Mouse (Mus musculus) C2C12 (cell line): Measurements from ENCODE around the gene Myo9b. TPM values are rescaled to one million over a fixed set of nuclear protein-coding genes. Genes with fewer than 3 reads are reported as not detected.
"Not testable (repeated sequence)": the region's sequence is repeated elsewhere in the genome, so short reads cannot be mapped to it uniquely, and the experiment has no call there.

Experiments
- H3K27me3 ChIP-seq: one replicate; pipeline ENCODE4 v1.6.1; 2011; ENCODE audit not compliant: control insufficient read depth, insufficient read depth, insufficient read length
- H3K36me3 ChIP-seq: one replicate; pipeline ENCODE4 v1.6.1; 2011; ENCODE audit not compliant: control insufficient read depth, insufficient read depth
- H3K4me3 ChIP-seq: one replicate; pipeline ENCODE4 v1.5.1; 2011; ENCODE audit warnings: mild to moderate bottlenecking, control low read depth; ENCODE audit not compliant: poor library complexity, insufficient read depth, severe bottlenecking
- H3K79me2 ChIP-seq: one replicate; pipeline ENCODE4 v1.6.1; 2011; ENCODE audit not compliant: control insufficient read depth, insufficient read depth
- H3K79me3 ChIP-seq: one replicate; pipeline ENCODE4 v1.6.1; 2011; ENCODE audit warnings: low read depth, control low read depth
- H3ac ChIP-seq: one replicate; pipeline ENCODE3; 2011; ENCODE audit warnings: low read depth; ENCODE audit not compliant: control insufficient read depth, insufficient read length
- CEBPB ChIP-seq: IDR thresholded peaks from one replicate; pipeline ENCODE4 v1.6.1; 2011; ENCODE audit warnings: low read depth, mild to moderate bottlenecking, control low read depth, moderate library complexity
- CTCF ChIP-seq: IDR thresholded peaks from one replicate; pipeline ENCODE4 v1.5.1; 2011; ENCODE audit not compliant: control insufficient read depth, insufficient read depth, insufficient read length
- FOSL1 ChIP-seq: IDR thresholded peaks from one replicate; pipeline ENCODE4 v1.8.0; 2011; ENCODE audit warnings: mild to moderate bottlenecking, low read length; ENCODE audit not compliant: poor library complexity, insufficient read depth, severe bottlenecking
- MAX ChIP-seq: IDR thresholded peaks from one replicate; pipeline ENCODE4 v1.6.1; 2011; ENCODE audit warnings: mild to moderate bottlenecking, control low read depth
- MYOD1 ChIP-seq: IDR thresholded peaks from one replicate; pipeline ENCODE4 v1.6.1; 2011; ENCODE audit warnings: low read depth; ENCODE audit not compliant: control insufficient read depth, insufficient read length
- MYOG ChIP-seq: IDR thresholded peaks from one replicate; pipeline ENCODE4 v1.6.1; 2011; ENCODE audit not compliant: control insufficient read depth, insufficient read length; ENCODE audit errors: extremely low read depth
- USF1 ChIP-seq: IDR thresholded peaks from one replicate; pipeline ENCODE4 v1.6.1; 2011; ENCODE audit warnings: low read depth, mild to moderate bottlenecking, control low read depth, moderate library complexity
- polyA plus RNA-seq: library from polyadenylated mRNA; unstranded; fragments of >200 nt; fragmentation: generic; extraction: Trizol; gene quantifications from one replicate; pipeline ENCODE4 v1.2.1, GENCODE M21; 2012; ENCODE audit warnings: missing spikeins

The Myo9b gene
- polyA plus RNA-seq, 1 experiment = 53.6 TPM

DNA sequence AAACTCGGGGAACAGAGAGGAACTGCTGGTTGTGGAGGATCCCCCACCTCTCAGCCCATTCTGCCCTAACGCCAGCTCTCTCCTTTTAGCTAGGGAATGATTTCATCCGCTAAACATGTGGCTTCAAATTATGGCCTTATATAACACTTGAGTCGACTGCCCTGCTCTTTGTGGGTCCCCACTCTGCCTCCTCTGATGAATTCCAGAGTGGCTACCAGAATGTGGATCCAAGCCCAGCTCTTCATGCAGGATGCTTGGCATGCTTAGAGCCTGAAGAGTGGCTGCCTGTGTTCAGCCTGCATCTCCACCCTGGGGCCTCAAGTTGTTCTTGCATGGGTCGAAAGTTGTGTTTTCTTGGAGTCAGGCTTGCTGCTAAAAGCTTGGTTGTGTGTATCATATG, 10.1 kb downstream of the Myo9b start:
- Histone ChIP-seq H3K79me3 (peaks cover 72% of the 10 kb centered on the region), H3ac (no peak overlapping the region), H3K79me2 (peaks cover 97% of the 10 kb centered on the region), H3K4me3 (no peak overlapping the region), H3K27me3 (no peaks in the 10 kb centered on the region), H3K36me3 (peaks cover 6% of the 10 kb centered on the region)
- no peak for TF ChIP-seq USF1
- TF ChIP-seq MYOD1 = no peak
- TF ChIP-seq MYOG = no peak
- TF ChIP-seq CTCF = no peak
- no peak for TF ChIP-seq FOSL1
- no peak for TF ChIP-seq CEBPB
- TF ChIP-seq MAX = no peak

- peaks cover 78% of the 10 kb centered on the region for H3K79me3 ChIP-seq
- H3K79me2 ChIP-seq = peaks cover 99% of the 10 kb centered on the region
- H3K4me3 ChIP-seq, H3K27me3 ChIP-seq, H3ac ChIP-seq: not testable (repeated sequence)
- H3K36me3 ChIP-seq = peaks cover 20% of the 10 kb centered on the region
Observed at GRCm38 (mm10) chr8:71286223-71286622, 13.7 kb downstream of the Myo9b start.

- Histone ChIP-seq H3K79me3 (peaks cover 60% of the 10 kb centered on the region), H3K27me3 (no peaks in the 10 kb centered on the region), H3K36me3 (peaks cover 25% of the 10 kb centered on the region), H3ac (no peak overlapping the region), H3K4me3 (no peak overlapping the region), H3K79me2 (peaks cover 85% of the 10 kb centered on the region)
- TF ChIP-seq CEBPB = no peak
Observed at GRCm38 (mm10) chr8:71288441-71288949, 16.0 kb downstream of the Myo9b start.

GRCm38 (mm10) chr8:71289098-71289497, 16.6 kb downstream of the Myo9b start:
- Histone ChIP-seq H3K79me3 (peaks cover 54% of the 10 kb centered on the region), H3K79me2 (peaks cover 79% of the 10 kb centered on the region), H3K27me3 (no peaks in the 10 kb centered on the region), H3K4me3 (no peak overlapping the region), H3ac (no peak overlapping the region), H3K36me3 (peaks cover 25% of the 10 kb centered on the region)
- TF ChIP-seq CTCF = no peak

DNA sequence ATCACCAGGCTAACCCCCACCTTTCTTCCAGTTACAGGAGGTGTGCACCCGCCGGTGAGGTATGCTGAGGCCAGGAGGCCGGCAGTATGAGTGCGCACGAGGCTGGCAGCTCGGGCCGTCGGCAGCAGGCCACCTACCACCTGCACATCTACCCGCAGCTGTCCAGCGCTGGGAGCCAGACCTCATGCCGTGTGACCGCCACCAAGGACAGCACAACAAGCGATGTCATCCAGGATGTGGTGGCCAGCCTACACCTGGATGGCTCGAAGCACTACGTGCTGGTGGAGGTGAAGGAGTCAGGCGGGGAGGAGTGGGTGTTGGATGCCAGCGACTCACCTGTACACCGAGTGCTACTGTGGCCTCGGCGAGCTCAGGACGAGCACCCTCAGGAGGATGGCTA, 17.7 kb downstream of the Myo9b start:
- TF ChIP-seq MAX (no peak), MYOG (no peak), MYOD1 (no peak), CEBPB (no peak), USF1 (no peak), FOSL1 (no peak), CTCF (no peak)
- peaks cover 47% of the 10 kb centered on the region for H3K79me3 ChIP-seq
- H3K79me2 ChIP-seq = peaks cover 73% of the 10 kb centered on the region
- peaks cover 31% of the 10 kb centered on the region for H3K36me3 ChIP-seq
- no peak overlapping the region for H3K4me3 ChIP-seq
- no peak overlapping the region for H3ac ChIP-seq
- no peaks in the 10 kb centered on the region for H3K27me3 ChIP-seq

GRCm38 (mm10) chr8:71290911-71291310, 18.4 kb downstream of the Myo9b start:
- peaks cover 31% of the 10 kb centered on the region for H3K36me3 ChIP-seq
- no peaks in the 10 kb centered on the region for H3K27me3 ChIP-seq
- no peak overlapping the region for H3ac ChIP-seq
- H3K79me3 ChIP-seq = peaks cover 45% of the 10 kb centered on the region
- TF ChIP-seq FOSL1 (no peak), CTCF (no peak), CEBPB (no peak), MAX (no peak), MYOD1 (no peak), USF1 (no peak), MYOG (no peak)
- peaks cover 73% of the 10 kb centered on the region for H3K79me2 ChIP-seq
- no peak overlapping the region for H3K4me3 ChIP-seq

DNA sequence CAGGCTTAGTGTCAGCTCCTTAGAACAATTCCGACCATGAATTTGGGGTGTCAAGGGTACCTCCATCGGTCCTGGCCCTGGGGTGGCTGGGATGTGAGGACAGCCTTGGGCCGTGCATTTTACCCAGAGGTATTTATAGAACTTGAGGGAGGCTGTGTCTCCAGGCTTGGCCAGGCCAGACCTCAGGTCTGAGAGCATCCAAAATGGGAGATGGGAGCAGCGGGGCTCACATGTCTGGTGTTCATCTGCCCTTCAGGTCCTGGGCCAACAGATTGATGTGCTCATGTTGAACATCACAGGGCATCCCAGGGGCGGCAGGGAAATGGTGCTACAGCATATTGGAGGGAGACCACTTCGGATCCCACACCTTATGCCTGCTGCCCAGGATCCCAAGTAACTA, 18.8 kb downstream of the Myo9b start:
- TF ChIP-seq MYOG = no peak
- TF ChIP-seq MAX = no peak
- TF ChIP-seq FOSL1 = no peak
- no peak for TF ChIP-seq CTCF
- no peak for TF ChIP-seq MYOD1
- TF ChIP-seq USF1 = no peak
- TF ChIP-seq CEBPB = no peak
- no peak overlapping the region for H3ac ChIP-seq
- H3K79me3 ChIP-seq = peaks cover 41% of the 10 kb centered on the region
- peaks cover 71% of the 10 kb centered on the region for H3K79me2 ChIP-seq
- no peaks in the 10 kb centered on the region for H3K27me3 ChIP-seq
- H3K36me3 ChIP-seq = peaks cover 31% of the 10 kb centered on the region
- H3K4me3 ChIP-seq = no peak overlapping the region

DNA sequence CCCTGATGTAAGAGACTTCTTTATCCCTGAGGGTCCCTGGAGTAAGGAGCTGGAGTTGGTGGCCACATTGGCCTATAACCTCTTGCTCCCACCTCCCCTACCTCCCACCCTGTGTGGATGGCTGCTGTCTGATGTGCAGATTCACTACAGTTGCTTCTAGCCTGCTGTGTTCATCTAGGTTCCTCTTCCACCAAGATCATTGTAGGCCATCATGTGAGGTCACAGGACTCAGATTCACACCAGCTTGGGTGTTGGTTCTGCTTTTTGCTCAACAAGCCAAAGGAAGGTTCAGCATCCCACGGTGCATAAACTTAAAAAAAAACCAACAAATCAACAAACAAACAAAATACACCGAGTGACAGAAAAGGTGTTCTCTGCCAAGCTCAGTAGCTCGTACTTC, 21.4 kb downstream of the Myo9b start:
- Histone ChIP-seq H3K79me3 (peaks cover 26% of the 10 kb centered on the region), H3K36me3 (peaks cover 39% of the 10 kb centered on the region)
- H3K27me3 ChIP-seq = not testable (repeated sequence)

More for the DNA sequence above, 21.4 kb downstream of the Myo9b start:
- peaks cover 70% of the 10 kb centered on the region for H3K79me2 ChIP-seq
- not testable (repeated sequence) for H3ac ChIP-seq, H3K4me3 ChIP-seq
